Mouse (Mus musculus): ENCODE data around the gene Fam222a. TPM values are rescaled to one million over a fixed set of nuclear protein-coding genes. Genes with fewer than 3 reads are reported as not detected.

Gene Fam222a
- 1.4 and 1.6 TPM in 2 replicates for polyA plus RNA-seq (2015; fragmentation: Nextera tagmentation; extraction: Ambion mirVana)

GRCm38 (mm10) chr5:114567565-114568197 is at the start of gene Fam222a:
Fam222a (plus strand) TSS chr5:114568016.
- H3K36me3 ChIP-seq (ENCODE audit: control insufficient read depth, insufficient read depth, low read length), result no peaks in the 10 kb centered on the region
- WGBS, result under 1% methylated on average over 72 of the region's 72 CpGs
- H3K9me3 ChIP-seq (replicated peaks; ENCODE audit: control insufficient read depth, low read length), result peaks cover 5% of the 10 kb centered on the region; the same call in 1 of the 2 replicates
- peak within 1 kb of the TSS; percentile 77 for H3K9ac ChIP-seq (ENCODE audit: low read length)
- H3K27ac ChIP-seq (ENCODE audit: low read length), result peak within 1 kb of the TSS; percentile 62
- H3K4me2 ChIP-seq (ENCODE audit: low read depth, low read length), result peak within 1 kb of the TSS; percentile 97
- peak within 1 kb of the TSS; percentile 77 for H3K4me3 ChIP-seq (replicated peaks; ENCODE audit: low read length)
- H3K27me3 ChIP-seq (ENCODE audit: control insufficient read depth, insufficient read depth, low read length), result no peaks in the 10 kb centered on the region
- H3K4me1 ChIP-seq (ENCODE audit: control insufficient read depth, insufficient read depth, low read length), result peaks cover 48% of the 10 kb centered on the region
- peak; percentile 60 for ATAC-seq (ENCODE audit: insufficient read depth, low FRiP score)

- H3K36me3 ChIP-seq (ENCODE audit: control insufficient read depth, insufficient read depth, low read length), result no peaks in the 10 kb centered on the region
- no peak overlapping the region for H3K4me2 ChIP-seq (ENCODE audit: low read depth, low read length)
- no peaks in the 10 kb centered on the region for H3K27me3 ChIP-seq (ENCODE audit: control insufficient read depth, insufficient read depth, low read length)
- no peaks in the 10 kb centered on the region for H3K9me3 ChIP-seq (replicated peaks; ENCODE audit: control insufficient read depth, low read length)
- no peaks in the 10 kb centered on the region for H3K4me1 ChIP-seq (ENCODE audit: control insufficient read depth, insufficient read depth, low read length)
- H3K4me3 ChIP-seq (replicated peaks; ENCODE audit: low read length), result no peak overlapping the region
- H3K27ac ChIP-seq (ENCODE audit: low read length), result no peak overlapping the region
- no peak for ATAC-seq (ENCODE audit: insufficient read depth, low FRiP score)
- 78% methylated on average over 6 of the region's 6 CpGs for WGBS
- no peak overlapping the region for H3K9ac ChIP-seq (ENCODE audit: low read length)
These were observed 39.5 kb upstream of the Fam222a start for GRCm38 (mm10) chr5:114528355-114528754.

- no peak overlapping the region for H3K27ac ChIP-seq (ENCODE audit: low read length)
- no peaks in the 10 kb centered on the region for H3K36me3 ChIP-seq (ENCODE audit: control insufficient read depth, insufficient read depth, low read length)
- no peaks in the 10 kb centered on the region for H3K9me3 ChIP-seq (replicated peaks; ENCODE audit: control insufficient read depth, low read length)
- no peaks in the 10 kb centered on the region for H3K27me3 ChIP-seq (ENCODE audit: control insufficient read depth, insufficient read depth, low read length)
- no peaks in the 10 kb centered on the region for H3K4me1 ChIP-seq (ENCODE audit: control insufficient read depth, insufficient read depth, low read length)
- no peak overlapping the region for H3K4me3 ChIP-seq (replicated peaks; ENCODE audit: low read length)
- 43% methylated on average over 6 of the region's 6 CpGs for WGBS
- ATAC-seq (ENCODE audit: insufficient read depth, low FRiP score), result no peak
- no peak overlapping the region for H3K9ac ChIP-seq (ENCODE audit: low read length)
- no peak overlapping the region for H3K4me2 ChIP-seq (ENCODE audit: low read depth, low read length)
These were observed 37.5 kb upstream of the Fam222a start for GRCm38 (mm10) chr5:114530337-114530736.

GRCm38 (mm10) chr5:114532055-114532454 is 35.8 kb upstream of the Fam222a start:
- H3K4me3 ChIP-seq (replicated peaks; ENCODE audit: low read length), result no peak overlapping the region
- H3K4me2 ChIP-seq (ENCODE audit: low read depth, low read length), result no peak overlapping the region
- no peaks in the 10 kb centered on the region for H3K36me3 ChIP-seq (ENCODE audit: control insufficient read depth, insufficient read depth, low read length)
- H3K4me1 ChIP-seq (ENCODE audit: control insufficient read depth, insufficient read depth, low read length), result no peaks in the 10 kb centered on the region
- H3K9me3 ChIP-seq (replicated peaks; ENCODE audit: control insufficient read depth, low read length), result no peaks in the 10 kb centered on the region
- no peak for ATAC-seq (ENCODE audit: insufficient read depth, low FRiP score)
- H3K9ac ChIP-seq (ENCODE audit: low read length), result no peak overlapping the region
- WGBS, result 75% methylated on average over 6 of the region's 6 CpGs
- H3K27me3 ChIP-seq (ENCODE audit: control insufficient read depth, insufficient read depth, low read length), result no peaks in the 10 kb centered on the region
- H3K27ac ChIP-seq (ENCODE audit: low read length), result no peak overlapping the region

GRCm38 (mm10) chr5:114537308-114538020 is 30.4 kb upstream of the Fam222a start:
- Histone ChIP-seq H3K4me2 (ENCODE audit: low read depth, low read length) (0 out of 2 replicates have a peak overlapping the region, but pooled peaks have one; percentile 1), H3K9me3 (replicated peaks; ENCODE audit: control insufficient read depth, low read length) (no peaks in the 10 kb centered on the region), H3K27me3 (ENCODE audit: control insufficient read depth, insufficient read depth, low read length) (0 out of 2 replicates have a peak, but pooled peaks cover 3% of the 10 kb centered on the region), H3K9ac (ENCODE audit: low read length) (peak overlapping the region; percentile 6; the same call in 1 of the 2 replicates), H3K4me3 (replicated peaks; ENCODE audit: low read length) (0 out of 2 replicates have a peak overlapping the region, but pooled peaks have one; percentile 10), H3K36me3 (ENCODE audit: control insufficient read depth, insufficient read depth, low read length) (no peaks in the 10 kb centered on the region), H3K27ac (ENCODE audit: low read length) (no peak overlapping the region), H3K4me1 (ENCODE audit: control insufficient read depth, insufficient read depth, low read length) (0 out of 2 replicates have a peak, but pooled peaks cover 4% of the 10 kb centered on the region)
- 11% methylated on average over 26 of the region's 26 CpGs for WGBS
- no peak for ATAC-seq (ENCODE audit: insufficient read depth, low FRiP score)

- H3K4me3 ChIP-seq (replicated peaks; ENCODE audit: low read length), result 0 out of 2 replicates have a peak overlapping the region, but pooled peaks have one; percentile 10
- peak overlapping the region; percentile 6; the same call in 1 of the 2 replicates for H3K9ac ChIP-seq (ENCODE audit: low read length)
- 0 out of 2 replicates have a peak, but pooled peaks cover 4% of the 10 kb centered on the region for H3K4me1 ChIP-seq (ENCODE audit: control insufficient read depth, insufficient read depth, low read length)
- no peaks in the 10 kb centered on the region for H3K36me3 ChIP-seq (ENCODE audit: control insufficient read depth, insufficient read depth, low read length)
- H3K27me3 ChIP-seq (ENCODE audit: control insufficient read depth, insufficient read depth, low read length), result 0 out of 2 replicates have a peak, but pooled peaks cover 3% of the 10 kb centered on the region
- H3K27ac ChIP-seq (ENCODE audit: low read length), result no peak overlapping the region
- ATAC-seq (ENCODE audit: insufficient read depth, low FRiP score), result no peak
- H3K9me3 ChIP-seq (replicated peaks; ENCODE audit: control insufficient read depth, low read length), result no peaks in the 10 kb centered on the region
- WGBS, result 19% methylated on average over 8 of the region's 8 CpGs
- 0 out of 2 replicates have a peak overlapping the region, but pooled peaks have one; percentile 1 for H3K4me2 ChIP-seq (ENCODE audit: low read depth, low read length)
These were observed 29.8 kb upstream of the Fam222a start for GRCm38 (mm10) chr5:114538021-114538405.

- H3K9me3 ChIP-seq (replicated peaks; ENCODE audit: control insufficient read depth, low read length), result no peaks in the 10 kb centered on the region
- 31% methylated on average over 4 of the region's 4 CpGs for WGBS
- H3K4me2 ChIP-seq (ENCODE audit: low read depth, low read length), result no peak overlapping the region
- 0 out of 2 replicates have a peak, but pooled peaks cover 4% of the 10 kb centered on the region for H3K4me1 ChIP-seq (ENCODE audit: control insufficient read depth, insufficient read depth, low read length)
- peak; percentile 43; the same call in 1 of the 2 replicates for ATAC-seq (ENCODE audit: insufficient read depth, low FRiP score)
- 0 out of 2 replicates have a peak, but pooled peaks cover 3% of the 10 kb centered on the region for H3K27me3 ChIP-seq (ENCODE audit: control insufficient read depth, insufficient read depth, low read length)
- H3K27ac ChIP-seq (ENCODE audit: low read length), result no peak overlapping the region
- no peak overlapping the region for H3K4me3 ChIP-seq (replicated peaks; ENCODE audit: low read length)
- H3K9ac ChIP-seq (ENCODE audit: low read length), result no peak overlapping the region
- no peaks in the 10 kb centered on the region for H3K36me3 ChIP-seq (ENCODE audit: control insufficient read depth, insufficient read depth, low read length)
These were observed 29.1 kb upstream of the Fam222a start for GRCm38 (mm10) chr5:114538752-114539151.

- ATAC-seq (ENCODE audit: insufficient read depth, low FRiP score), result no peak
- Histone ChIP-seq H3K27me3 (ENCODE audit: control insufficient read depth, insufficient read depth, low read length) (0 out of 2 replicates have a peak, but pooled peaks cover 3% of the 10 kb centered on the region), H3K27ac (ENCODE audit: low read length) (no peak overlapping the region), H3K9ac (ENCODE audit: low read length) (no peak overlapping the region), H3K4me3 (replicated peaks; ENCODE audit: low read length) (no peak overlapping the region), H3K4me2 (ENCODE audit: low read depth, low read length) (no peak overlapping the region), H3K4me1 (ENCODE audit: control insufficient read depth, insufficient read depth, low read length) (0 out of 2 replicates have a peak, but pooled peaks cover 4% of the 10 kb centered on the region), H3K36me3 (ENCODE audit: control insufficient read depth, insufficient read depth, low read length) (no peaks in the 10 kb centered on the region), H3K9me3 (replicated peaks; ENCODE audit: control insufficient read depth, low read length) (no peaks in the 10 kb centered on the region; the same call in 1 of the 2 replicates)
- WGBS, result 78% methylated on average over 6 of the region's 6 CpGs
These were observed 28.1 kb upstream of the Fam222a start for GRCm38 (mm10) chr5:114539766-114540165.
